Mouse (Mus musculus) midbrain, embryonic 14.5 days (tissue): ENCODE results near the gene Hspa12b. TPM values are rescaled to one million over a fixed set of nuclear protein-coding genes. Genes with fewer than 3 reads are reported as not detected.

Experiments used
- ATAC-seq: fragments of 200-750 bp; cut with Nextera tagmentation; 2 replicates; pipeline ENCODE4 v1.8.0; 2017; ENCODE audit warnings: moderate number of reproducible peaks, moderate library complexity; ENCODE audit not compliant: low FRiP score, low TSS enrichment
- DNase-seq: peaks from one replicate; pipeline ENCODE4 v3.0.0-alpha.2; 2015
- H3K27ac ChIP-seq: fragments of 300-500 bp; sonication (generic); replicated peaks from 2 replicates; pipeline ENCODE4 v1.5.1; 2014; ENCODE audit warnings: mild to moderate bottlenecking, low read depth, low read length, moderate library complexity
- H3K27me3 ChIP-seq: fragments of 300-500 bp; sonication (generic); 2 replicates; pipeline ENCODE4 v1.6.1; 2014; ENCODE audit warnings: low read length, control low read depth, mixed read lengths; ENCODE audit not compliant: control insufficient read depth, insufficient read depth
- H3K36me3 ChIP-seq: fragments of 300-500 bp; sonication (generic); 2 replicates; pipeline ENCODE4 v1.6.1; 2014; ENCODE audit warnings: low read length, control low read depth; ENCODE audit not compliant: control insufficient read depth, insufficient read depth
- H3K4me1 ChIP-seq: fragments of 300-500 bp; sonication (generic); 2 replicates; pipeline ENCODE4 v1.6.1; 2014; ENCODE audit warnings: mild to moderate bottlenecking, antibody characterized with exemption, low read length, control low read depth; ENCODE audit not compliant: control insufficient read depth, insufficient read depth
- H3K4me2 ChIP-seq: fragments of 300-500 bp; sonication (generic); 2 replicates; pipeline ENCODE4 v1.6.1; 2014; ENCODE audit warnings: mild to moderate bottlenecking, low read length, moderate library complexity
- H3K4me3 ChIP-seq: fragments of 300-500 bp; sonication (generic); replicated peaks from 2 replicates; pipeline ENCODE4 v1.5.1; 2014; ENCODE audit warnings: low read depth, low read length
- H3K9ac ChIP-seq: fragments of 300-500 bp; sonication (generic); replicated peaks from 2 replicates; pipeline ENCODE4 v1.6.1; 2014; ENCODE audit warnings: mild to moderate bottlenecking, low read length, moderate library complexity
- H3K9me3 ChIP-seq: fragments of 300-500 bp; sonication (generic); 2 replicates; pipeline ENCODE4 v1.6.1; 2016; ENCODE audit warnings: low read length, control low read depth, mixed read lengths; ENCODE audit not compliant: control insufficient read depth
- WGBS: fragments of 180-500 bp; shearing (Covaris S2); extraction: QIAGEN DNeasy Blood & Tissue Kit; methylation state at CpG from one replicate; pipeline ENCODE4 v1.1.7; 2014; 5-methylcytosine and 5-hydroxymethylcytosine counted together
- polyA plus RNA-seq: library from polyadenylated mRNA; unstranded; fragments of >200 nt; fragmentation: Nextera tagmentation; extraction: Ambion mirVana; gene quantifications from 2 replicates; pipeline ENCODE4 v1.2.1, GENCODE M21; 2014

Gene Hspa12b
- polyA plus RNA-seq, 1 experiment from 2014 or later: 1.7 TPM

DNA sequence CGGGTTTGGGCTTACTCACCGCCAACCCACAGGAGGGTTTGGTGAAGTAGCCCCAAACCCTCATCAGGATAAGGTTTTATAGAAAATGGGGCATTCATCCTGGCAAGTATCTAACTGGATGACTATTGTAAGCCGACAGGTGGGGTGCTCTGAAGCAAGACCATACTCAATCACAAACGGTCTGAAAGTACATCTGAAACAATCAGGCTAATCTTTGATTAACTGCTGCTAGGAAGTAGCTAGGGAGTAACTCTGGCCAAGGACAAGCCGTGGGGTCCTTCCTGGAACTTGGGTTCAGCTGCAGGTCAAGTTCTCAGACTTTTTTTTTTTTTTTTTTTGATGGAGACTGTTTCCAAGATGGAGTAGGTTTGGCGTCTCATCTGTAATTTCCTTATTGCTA, 40.9 kb downstream of the Hspa12b start:
- 0 out of 2 replicates have a peak, but pooled peaks cover 6% of the 10 kb centered on the region for H3K4me1 ChIP-seq
- no peaks in the 10 kb centered on the region for H3K9me3 ChIP-seq
- peaks cover 22% of the 10 kb centered on the region for H3K27me3 ChIP-seq
- peaks cover 21% of the 10 kb centered on the region; the same call in 1 of the 2 replicates for H3K36me3 ChIP-seq
- H3K27ac ChIP-seq: no peak overlapping the region
- ATAC-seq: no peak
- no peak overlapping the region for H3K4me2 ChIP-seq
- WGBS: 86% methylated on average over 6 of the region's 6 CpGs
- no peak overlapping the region for H3K9ac ChIP-seq
- no peak for DNase-seq
- H3K4me3 ChIP-seq: no peak overlapping the region

DNA sequence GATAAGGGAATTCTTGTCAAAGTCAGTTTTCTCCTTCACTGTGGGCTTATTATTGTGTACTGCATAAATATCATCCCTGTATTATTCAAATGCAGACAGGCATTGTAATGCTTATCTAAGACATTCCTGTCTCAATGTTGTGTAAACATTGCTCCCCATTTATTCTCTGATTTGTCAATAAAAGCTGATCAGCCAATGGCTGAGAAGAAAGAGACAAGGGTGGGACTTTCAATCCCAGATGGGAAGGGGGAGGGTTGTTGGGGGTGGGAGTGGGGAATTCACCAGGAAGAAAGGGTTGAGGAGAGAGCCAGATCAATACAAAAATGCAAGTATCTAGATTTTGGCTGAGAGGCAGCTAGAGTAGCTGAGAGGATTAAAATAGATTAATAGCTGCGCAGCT, 41.8 kb downstream of the Hspa12b start:
- Histone ChIP-seq H3K27me3 (peaks cover 22% of the 10 kb centered on the region), H3K9me3 (no peaks in the 10 kb centered on the region), H3K27ac (no peak overlapping the region), H3K4me2 (no peak overlapping the region), H3K4me1 (0 out of 2 replicates have a peak, but pooled peaks cover 6% of the 10 kb centered on the region), H3K9ac (no peak overlapping the region), H3K4me3 (no peak overlapping the region), H3K36me3 (peaks cover 21% of the 10 kb centered on the region; the same call in 1 of the 2 replicates)
- peak; percentile 38 for DNase-seq
- WGBS: 45% methylated on average over 1 of the region's 1 CpGs
- no peak for ATAC-seq

DNA sequence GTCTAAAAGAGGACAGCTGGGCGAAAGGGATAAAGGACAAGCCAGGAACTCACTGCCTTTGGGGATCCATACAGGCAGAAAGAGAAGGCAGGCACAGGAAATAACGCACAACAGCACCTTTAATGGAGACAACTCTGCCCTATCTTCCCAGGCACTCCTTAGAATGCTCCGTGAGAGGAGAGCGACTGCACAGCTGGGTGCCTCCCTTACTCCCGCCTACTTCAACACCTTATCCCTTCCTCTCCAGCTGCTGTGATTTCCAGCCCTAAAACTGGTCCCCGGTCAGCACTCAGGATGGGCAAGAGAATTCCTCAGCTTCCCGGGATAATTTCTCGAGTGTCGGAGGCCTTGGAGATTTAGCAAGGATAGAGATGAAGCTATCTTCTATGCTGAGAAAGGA, 43.9 kb downstream of the Hspa12b start:
- H3K9ac ChIP-seq: no peak overlapping the region
- WGBS: 17% methylated on average over 9 of the region's 9 CpGs

DNA sequence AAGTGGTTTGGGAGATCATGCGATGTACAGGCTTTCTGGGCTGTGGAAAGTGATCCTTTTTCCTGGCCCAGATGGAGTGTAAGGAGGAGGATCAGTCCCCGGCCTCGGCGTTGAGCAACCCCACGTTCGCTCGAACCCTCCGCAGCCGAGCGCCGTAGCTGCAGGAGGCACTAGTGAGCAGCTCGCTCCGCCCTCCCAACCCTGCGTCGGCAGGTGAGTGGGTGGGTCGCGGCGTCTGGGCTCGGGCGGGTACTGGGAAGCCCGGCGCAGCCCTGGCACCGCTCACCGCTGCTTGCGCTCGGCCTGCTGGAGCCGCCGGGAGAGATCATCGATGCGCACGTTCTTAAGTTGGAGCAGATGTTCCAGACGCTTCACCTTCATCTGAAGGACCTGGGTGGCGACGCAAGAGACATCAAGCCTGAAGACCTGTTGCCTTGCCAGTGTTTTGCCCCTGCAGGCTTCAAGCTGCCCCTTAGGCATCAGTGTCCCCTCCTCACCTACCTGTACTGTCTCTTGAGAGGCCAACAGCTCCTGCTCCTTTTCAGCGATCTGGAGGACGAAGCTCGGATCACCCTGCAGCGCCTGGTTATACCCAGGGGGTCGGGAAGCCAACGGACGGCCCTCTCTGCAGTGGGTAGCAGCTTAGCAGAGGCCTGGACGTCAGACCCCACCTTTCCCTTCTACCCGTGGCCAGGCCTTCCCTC, 44.5 kb downstream of the Hspa12b start:
- no peak for DNase-seq
- peak overlapping the region; percentile 19; the same call in 1 of the 2 replicates for H3K4me2 ChIP-seq
- no peak overlapping the region for H3K9ac ChIP-seq

More for the DNA sequence above, 43.9 kb downstream of the Hspa12b start:
- H3K4me3 ChIP-seq: no peak overlapping the region
- H3K27ac ChIP-seq: no peak overlapping the region
- ATAC-seq (no peak), DNase-seq (no peak)
- H3K27me3 ChIP-seq: peaks cover 22% of the 10 kb centered on the region
- peaks cover 25% of the 10 kb centered on the region for H3K4me1 ChIP-seq
- H3K36me3 ChIP-seq: peaks cover 21% of the 10 kb centered on the region; the same call in 1 of the 2 replicates
- no peaks in the 10 kb centered on the region for H3K9me3 ChIP-seq
- no peak overlapping the region for H3K4me2 ChIP-seq

DNA sequence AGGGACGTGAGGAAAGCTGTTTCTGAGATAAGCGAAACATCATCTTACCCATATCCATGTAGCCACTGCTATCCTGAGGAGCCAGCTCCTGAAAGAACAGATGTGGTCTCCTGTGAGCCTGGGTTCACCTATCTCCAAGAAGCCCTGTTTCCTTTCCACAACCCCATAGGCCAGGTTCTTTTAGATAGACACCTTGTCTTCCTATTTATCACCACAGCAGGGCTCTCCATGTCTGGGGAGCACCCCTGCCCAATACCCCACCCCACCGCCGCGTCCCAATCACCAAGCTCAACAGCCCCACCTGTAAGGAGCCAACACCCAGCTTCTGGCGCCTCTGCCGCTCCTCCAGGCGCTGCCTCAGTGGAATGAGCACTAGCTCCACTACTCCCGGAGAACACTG, 45.2 kb downstream of the Hspa12b start:
- Histone ChIP-seq H3K4me2 (no peak overlapping the region), H3K27me3 (peaks cover 22% of the 10 kb centered on the region), H3K27ac (no peak overlapping the region), H3K36me3 (peaks cover 21% of the 10 kb centered on the region; the same call in 1 of the 2 replicates), H3K9me3 (no peaks in the 10 kb centered on the region), H3K9ac (no peak overlapping the region), H3K4me1 (peaks cover 36% of the 10 kb centered on the region), H3K4me3 (no peak overlapping the region)
- WGBS: 52% methylated on average over 9 of the region's 9 CpGs
- ATAC-seq (no peak), DNase-seq (no peak)

More for the DNA sequence above, 44.5 kb downstream of the Hspa12b start:
- 0 out of 2 replicates have a peak overlapping the region, but pooled peaks have one; percentile 2 for H3K4me3 ChIP-seq
- H3K9me3 ChIP-seq: no peaks in the 10 kb centered on the region
- 8% methylated on average over 43 of the region's 43 CpGs for WGBS
- H3K4me1 ChIP-seq: peaks cover 28% of the 10 kb centered on the region
- no peak overlapping the region for H3K27ac ChIP-seq
- peaks cover 22% of the 10 kb centered on the region for H3K27me3 ChIP-seq
- peaks cover 21% of the 10 kb centered on the region; the same call in 1 of the 2 replicates for H3K36me3 ChIP-seq
- no peak for ATAC-seq

- Histone ChIP-seq H3K9me3 (no peaks in the 10 kb centered on the region), H3K36me3 (peaks cover 21% of the 10 kb centered on the region; the same call in 1 of the 2 replicates), H3K9ac (no peak overlapping the region; the same call in 1 of the 2 replicates), H3K4me3 (peak overlapping the region; percentile 39), H3K27ac (no peak overlapping the region), H3K4me2 (peak overlapping the region; percentile 84), H3K4me1 (peaks cover 47% of the 10 kb centered on the region), H3K27me3 (peaks cover 22% of the 10 kb centered on the region)
- 5% methylated on average over 11 of the region's 11 CpGs for WGBS
- ATAC-seq: peak; percentile 58; the same call in 1 of the 2 replicates
- DNase-seq: peak; percentile 95
Measured at GRCm38 (mm10) chr2:131174700-131175099, 47.6 kb downstream of the Hspa12b start.

- Histone ChIP-seq H3K4me1 (peaks cover 47% of the 10 kb centered on the region), H3K4me2 (peak overlapping the region; percentile 84; the same call in 1 of the 2 replicates), H3K9ac (no peak overlapping the region), H3K4me3 (no peak overlapping the region), H3K9me3 (no peaks in the 10 kb centered on the region), H3K27ac (no peak overlapping the region), H3K36me3 (peaks cover 20% of the 10 kb centered on the region; the same call in 1 of the 2 replicates), H3K27me3 (peaks cover 22% of the 10 kb centered on the region)
- 73% methylated on average over 3 of the region's 3 CpGs for WGBS
- no peak for DNase-seq
- no peak for ATAC-seq
Measured at GRCm38 (mm10) chr2:131175286-131175944, 48.3 kb downstream of the Hspa12b start.

DNA sequence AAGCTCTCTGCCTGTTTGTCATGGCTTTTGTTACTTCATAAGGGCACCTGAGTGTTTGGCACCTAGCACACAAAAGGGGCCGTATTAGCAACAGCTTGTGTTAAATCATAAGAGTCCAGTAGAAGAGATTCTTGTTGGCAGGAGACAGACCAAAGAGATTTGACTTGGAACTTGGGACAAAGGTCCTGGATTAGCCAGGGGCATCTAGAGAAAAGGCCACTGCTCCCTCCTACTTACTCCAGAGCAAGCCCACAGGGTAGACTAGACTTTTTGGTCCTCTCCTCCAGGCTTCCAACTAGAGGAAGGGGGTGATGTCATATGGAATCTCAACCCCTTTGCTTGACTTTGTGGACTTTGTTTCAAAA, 48.8 kb downstream of the Hspa12b start:
- no peaks in the 10 kb centered on the region for H3K9me3 ChIP-seq
- H3K9ac ChIP-seq: no peak overlapping the region
- DNase-seq (no peak), ATAC-seq (no peak)
- WGBS: 95% methylated on average over 1 of the region's 1 CpGs
- H3K4me1 ChIP-seq: peaks cover 47% of the 10 kb centered on the region
- H3K27me3 ChIP-seq: peaks cover 20% of the 10 kb centered on the region
- H3K27ac ChIP-seq: no peak overlapping the region
- H3K4me2 ChIP-seq: no peak overlapping the region
- peaks cover 17% of the 10 kb centered on the region; the same call in 1 of the 2 replicates for H3K36me3 ChIP-seq
- H3K4me3 ChIP-seq: no peak overlapping the region
